Mouse (Mus musculus) adrenal gland, postnatal 36 days (tissue): ENCODE results near the gene Hpgd. TPM values are rescaled to one million over a fixed set of nuclear protein-coding genes. Genes with fewer than 3 reads are reported as not detected.
"Not testable (repeated sequence)": the region's sequence is repeated elsewhere in the genome, so short reads cannot be mapped to it uniquely, and the experiment has no call there.

Source experiments
- DNase-seq, 2 experiments: peaks; one replicate each; pipeline ENCODE4 v3.0.0; 2021; ENCODE audit warnings: mixed read lengths in 1 of 2
- long read RNA-seq, 2 experiments: library from polyadenylated mRNA; stranded (forward); transcript quantifications; one replicate each; pipeline ENCODE4 v2.0.0; 2021; ENCODE audit warnings: borderline sequencing depth in 2 of 2
- total RNA-seq, 2 experiments: library from RNA; stranded (reverse); gene quantifications; 2 replicates each; pipeline ENCODE4 v1.2.3; 2021

Gene Hpgd
- total RNA-seq: 1 to 10 TPM; 6.0 to 7.1 TPM
- long read RNA-seq, experiment 1, transcript Hpgd-201 (7 exons, 1,683 nt): major isoform, 11 of 11 reads
- long read RNA-seq, experiment 1, partial matches to known transcripts: 0 of 11 reads
- long read RNA-seq, experiment 1, other reads (novel, unspliced or antisense): 0 of 11 reads
- long read RNA-seq, experiment 2, partial matches to known transcripts: 0 of 4 reads
- long read RNA-seq, experiment 2, other reads (novel, unspliced or antisense): 0 of 4 reads

- peak; percentile 25 to 55 for DNase-seq
Observed at GRCm38 (mm10) chr8:56294373-56294877, at the start of gene Hpgd. Gene Hpgd (plus strand): TSS chr8:56294585.

- DNase-seq: not testable (repeated sequence)
Observed at GRCm38 (mm10) chr8:56251728-56252127, 42.7 kb upstream of the Hpgd start.

GRCm38 (mm10) chr8:56252314-56252713 is 42.1 kb upstream of the Hpgd start:
- DNase-seq: no peak

GRCm38 (mm10) chr8:56261190-56261589 is 33.2 kb upstream of the Hpgd start:
- no peak for DNase-seq

GRCm38 (mm10) chr8:56269687-56270663 is 24.4 kb upstream of the Hpgd start:
- peak; percentile 31 to 46 for DNase-seq

- DNase-seq: no peak
Observed at GRCm38 (mm10) chr8:56272934-56273333, 21.5 kb upstream of the Hpgd start.

- no peak for DNase-seq
Observed at GRCm38 (mm10) chr8:56275316-56275715, 19.1 kb upstream of the Hpgd start.

GRCm38 (mm10) chr8:56277810-56278528 is 16.4 kb upstream of the Hpgd start:
- DNase-seq: peak; percentile 16 to 18

- DNase-seq: no peak
Observed at GRCm38 (mm10) chr8:56278545-56279063, 15.8 kb upstream of the Hpgd start.

GRCm38 (mm10) chr8:56283936-56284335 is 10.4 kb upstream of the Hpgd start:
- no peak for DNase-seq

- DNase-seq: no peak
Observed at GRCm38 (mm10) chr8:56284957-56285356, 9.4 kb upstream of the Hpgd start.

GRCm38 (mm10) chr8:56286717-56287116 is 7.7 kb upstream of the Hpgd start:
- no peak for DNase-seq

- no peak for DNase-seq
Observed at GRCm38 (mm10) chr8:56287370-56288072, 6.9 kb upstream of the Hpgd start.

- no peak for DNase-seq
Observed at GRCm38 (mm10) chr8:56292318-56292717, 2.1 kb upstream of the Hpgd start.

- peak; percentile 7 to 57 for DNase-seq
Observed at GRCm38 (mm10) chr8:56293480-56293879, 905 bp upstream of the Hpgd start.

GRCm38 (mm10) chr8:56294886-56295555 is 636 bp downstream of the Hpgd start:
- no peak for DNase-seq

GRCm38 (mm10) chr8:56299421-56299820 is 5.0 kb downstream of the Hpgd start:
- no peak for DNase-seq

- not testable (repeated sequence) for DNase-seq
Observed at GRCm38 (mm10) chr8:56301303-56301702, 6.9 kb downstream of the Hpgd start.

GRCm38 (mm10) chr8:56304595-56304994 is 10.2 kb downstream of the Hpgd start:
- DNase-seq: no peak

GRCm38 (mm10) chr8:56313622-56314021 is 19.2 kb downstream of the Hpgd start:
- no peak for DNase-seq

- DNase-seq: no peak
Observed at GRCm38 (mm10) chr8:56315189-56315588, 20.8 kb downstream of the Hpgd start.
